Mouse (Mus musculus): Measurements from ENCODE around the gene Trim21. TPM values are rescaled to one million over a fixed set of nuclear protein-coding genes. Genes with fewer than 3 reads are reported as not detected.
A peak's percentile ranks its signal among the peaks of the same experiment; 100 is the strongest.

Gene Trim21
- polyA plus RNA-seq, 1 experiment from 2014 or later: 0.13 TPM

DNA sequence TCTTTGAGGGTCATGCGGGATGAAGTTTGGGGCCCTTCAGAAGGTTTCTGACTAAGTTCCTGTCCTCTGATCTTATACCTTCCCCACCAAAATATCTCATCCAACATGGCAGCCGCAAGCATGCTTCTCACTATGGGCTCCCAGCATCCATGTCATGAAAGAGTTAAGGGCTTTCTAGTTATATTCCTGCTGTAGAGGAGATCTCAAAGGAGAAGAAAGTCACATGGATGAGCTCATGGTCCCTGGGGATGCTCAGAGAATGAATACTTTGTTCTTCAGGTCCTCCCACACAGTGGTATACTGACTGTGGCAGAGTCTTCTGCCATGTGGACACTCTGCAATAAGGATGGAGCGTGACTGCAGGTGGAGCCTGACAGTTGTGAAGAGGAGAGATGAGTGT lies 15.7 kb downstream of the Trim21 start, which contains the start of gene Olfr549:
Olfr549 (plus strand) TSS at position 301 of the 400 bp plus-strand sequence.
- no peaks in the 10 kb centered on the region for H3K27me3 ChIP-seq (ENCODE audit: control insufficient read depth, insufficient read depth, low read length)
- H3K4me3 ChIP-seq (ENCODE audit: low read depth, low read length): no peak within 1 kb of the TSS
- H3K9ac ChIP-seq (ENCODE audit: low read length): no peak within 1 kb of the TSS
- no peak within 1 kb of the TSS for H3K27ac ChIP-seq (ENCODE audit: low read depth, low read length)
- no peaks in the 10 kb centered on the region for H3K4me1 ChIP-seq (ENCODE audit: control insufficient read depth, insufficient read depth, low read length)
- 94% methylated on average over 3 of the region's 3 CpGs for WGBS
- no peaks in the 10 kb centered on the region for H3K36me3 ChIP-seq (ENCODE audit: control insufficient read depth, insufficient read depth, low read length)
- DNase-seq (ENCODE audit: low spot score) (no peak), ATAC-seq (ENCODE audit: insufficient read depth, low FRiP score, low TSS enrichment) (no peak)
- H3K4me2 ChIP-seq (ENCODE audit: low read depth): no peak within 1 kb of the TSS
- H3K9me3 ChIP-seq (ENCODE audit: control insufficient read depth, low read length): no peaks in the 10 kb centered on the region

- no peak overlapping the region for H3K27ac ChIP-seq (ENCODE audit: low read depth, low read length)
- no peak overlapping the region for H3K4me2 ChIP-seq (ENCODE audit: low read depth)
- no peaks in the 10 kb centered on the region for H3K9me3 ChIP-seq (ENCODE audit: control insufficient read depth, low read length)
- no peaks in the 10 kb centered on the region for H3K27me3 ChIP-seq (ENCODE audit: control insufficient read depth, insufficient read depth, low read length)
- H3K36me3 ChIP-seq (ENCODE audit: control insufficient read depth, insufficient read depth, low read length): no peaks in the 10 kb centered on the region
- no peak overlapping the region for H3K4me3 ChIP-seq (ENCODE audit: low read depth, low read length)
- no peaks in the 10 kb centered on the region for H3K4me1 ChIP-seq (ENCODE audit: control insufficient read depth, insufficient read depth, low read length)
- 65% methylated on average over 3 of the region's 3 CpGs for WGBS
- no peak overlapping the region for H3K9ac ChIP-seq (ENCODE audit: low read length)
- ATAC-seq (ENCODE audit: insufficient read depth, low FRiP score, low TSS enrichment) (no peak), DNase-seq (ENCODE audit: low spot score) (no peak)
These were observed 24.0 kb downstream of the Trim21 start for GRCm38 (mm10) chr7:102541251-102541650.

GRCm38 (mm10) chr7:102540596-102540995 lies 24.7 kb downstream of the Trim21 start, which contains the start of gene Olfr548-ps1:
Gene Olfr548-ps1, plus strand, starts transcription at chr7:102540896.
- H3K36me3 ChIP-seq (ENCODE audit: control insufficient read depth, insufficient read depth, low read length): no peaks in the 10 kb centered on the region
- no peak within 1 kb of the TSS for H3K9ac ChIP-seq (ENCODE audit: low read length)
- no peak within 1 kb of the TSS for H3K4me2 ChIP-seq (ENCODE audit: low read depth)
- 83% methylated on average over 2 of the region's 2 CpGs for WGBS
- no peak within 1 kb of the TSS for H3K4me3 ChIP-seq (ENCODE audit: low read depth, low read length)
- DNase-seq (ENCODE audit: low spot score) (no peak), ATAC-seq (ENCODE audit: insufficient read depth, low FRiP score, low TSS enrichment) (no peak)
- no peak within 1 kb of the TSS for H3K27ac ChIP-seq (ENCODE audit: low read depth, low read length)
- no peaks in the 10 kb centered on the region for H3K4me1 ChIP-seq (ENCODE audit: control insufficient read depth, insufficient read depth, low read length)
- H3K27me3 ChIP-seq (ENCODE audit: control insufficient read depth, insufficient read depth, low read length): no peaks in the 10 kb centered on the region
- no peaks in the 10 kb centered on the region for H3K9me3 ChIP-seq (ENCODE audit: control insufficient read depth, low read length)

GRCm38 (mm10) chr7:102534449-102534848 lies 30.8 kb downstream of the Trim21 start, which contains the start of gene Olfr547:
Gene Olfr547, plus strand, starts transcription at chr7:102534749.
- H3K4me3 ChIP-seq (ENCODE audit: low read depth, low read length): no peak within 1 kb of the TSS
- H3K27ac ChIP-seq (ENCODE audit: low read depth, low read length): no peak within 1 kb of the TSS
- H3K36me3 ChIP-seq (ENCODE audit: control insufficient read depth, insufficient read depth, low read length): no peaks in the 10 kb centered on the region
- no peak within 1 kb of the TSS for H3K4me2 ChIP-seq (ENCODE audit: low read depth)
- WGBS: 80% methylated on average over 1 of the region's 1 CpGs
- no peaks in the 10 kb centered on the region for H3K27me3 ChIP-seq (ENCODE audit: control insufficient read depth, insufficient read depth, low read length)
- no peaks in the 10 kb centered on the region for H3K4me1 ChIP-seq (ENCODE audit: control insufficient read depth, insufficient read depth, low read length)
- no peaks in the 10 kb centered on the region for H3K9me3 ChIP-seq (ENCODE audit: control insufficient read depth, low read length)
- no peak for DNase-seq (ENCODE audit: low spot score)
- no peak for ATAC-seq (ENCODE audit: insufficient read depth, low FRiP score, low TSS enrichment)
- no peak within 1 kb of the TSS for H3K9ac ChIP-seq (ENCODE audit: low read length)

DNA sequence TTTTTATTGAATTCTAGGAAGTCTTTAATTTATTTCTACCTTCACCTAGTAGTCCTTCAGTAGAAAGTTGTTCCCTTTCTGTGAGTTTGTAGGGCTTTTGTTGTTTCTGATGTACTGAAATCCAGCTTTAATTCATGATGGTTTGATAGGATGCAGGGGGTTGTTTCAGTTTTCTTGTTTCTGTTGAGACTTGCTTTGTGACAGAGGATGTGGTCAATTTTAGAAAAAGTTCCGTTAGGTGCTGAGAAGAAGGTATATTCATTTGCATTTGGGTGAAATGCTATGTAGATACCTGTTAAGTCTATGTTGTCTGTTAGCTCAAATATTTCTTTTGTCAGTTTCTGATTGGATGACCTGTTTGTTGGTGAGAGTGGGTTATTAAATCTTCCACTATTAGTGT lies 36.2 kb downstream of the Trim21 start:
- no peak overlapping the region for H3K4me3 ChIP-seq (ENCODE audit: low read depth, low read length)
- DNase-seq (ENCODE audit: low spot score) (no peak), ATAC-seq (ENCODE audit: insufficient read depth, low FRiP score, low TSS enrichment) (no peak)
- H3K36me3 ChIP-seq (ENCODE audit: control insufficient read depth, insufficient read depth, low read length): no peaks in the 10 kb centered on the region
- H3K9me3 ChIP-seq (ENCODE audit: control insufficient read depth, low read length): no peaks in the 10 kb centered on the region
- 88% methylated on average over 1 of the region's 1 CpGs for WGBS
- no peak overlapping the region for H3K9ac ChIP-seq (ENCODE audit: low read length)
- no peak overlapping the region for H3K4me2 ChIP-seq (ENCODE audit: low read depth)
- H3K27me3 ChIP-seq (ENCODE audit: control insufficient read depth, insufficient read depth, low read length): no peaks in the 10 kb centered on the region
- no peak overlapping the region for H3K27ac ChIP-seq (ENCODE audit: low read depth, low read length)
- no peaks in the 10 kb centered on the region for H3K4me1 ChIP-seq (ENCODE audit: control insufficient read depth, insufficient read depth, low read length)

GRCm38 (mm10) chr7:102517051-102517335 lies 48.3 kb downstream of the Trim21 start:
- Histone ChIP-seq H3K9ac (ENCODE audit: low read length) (no peak overlapping the region), H3K4me3 (ENCODE audit: low read depth, low read length) (no peak overlapping the region), H3K27me3 (ENCODE audit: control insufficient read depth, insufficient read depth, low read length) (no peaks in the 10 kb centered on the region), H3K36me3 (ENCODE audit: control insufficient read depth, insufficient read depth, low read length) (no peaks in the 10 kb centered on the region), H3K4me1 (ENCODE audit: control insufficient read depth, insufficient read depth, low read length) (0 out of 2 replicates have a peak, but pooled peaks cover 3% of the 10 kb centered on the region), H3K4me2 (ENCODE audit: low read depth) (no peak overlapping the region), H3K27ac (ENCODE audit: low read depth, low read length) (no peak overlapping the region), H3K9me3 (ENCODE audit: control insufficient read depth, low read length) (no peaks in the 10 kb centered on the region)
- ATAC-seq (ENCODE audit: insufficient read depth, low FRiP score, low TSS enrichment) (no peak), DNase-seq (ENCODE audit: low spot score) (no peak)
- 94% methylated on average over 2 of the region's 2 CpGs for WGBS

DNA sequence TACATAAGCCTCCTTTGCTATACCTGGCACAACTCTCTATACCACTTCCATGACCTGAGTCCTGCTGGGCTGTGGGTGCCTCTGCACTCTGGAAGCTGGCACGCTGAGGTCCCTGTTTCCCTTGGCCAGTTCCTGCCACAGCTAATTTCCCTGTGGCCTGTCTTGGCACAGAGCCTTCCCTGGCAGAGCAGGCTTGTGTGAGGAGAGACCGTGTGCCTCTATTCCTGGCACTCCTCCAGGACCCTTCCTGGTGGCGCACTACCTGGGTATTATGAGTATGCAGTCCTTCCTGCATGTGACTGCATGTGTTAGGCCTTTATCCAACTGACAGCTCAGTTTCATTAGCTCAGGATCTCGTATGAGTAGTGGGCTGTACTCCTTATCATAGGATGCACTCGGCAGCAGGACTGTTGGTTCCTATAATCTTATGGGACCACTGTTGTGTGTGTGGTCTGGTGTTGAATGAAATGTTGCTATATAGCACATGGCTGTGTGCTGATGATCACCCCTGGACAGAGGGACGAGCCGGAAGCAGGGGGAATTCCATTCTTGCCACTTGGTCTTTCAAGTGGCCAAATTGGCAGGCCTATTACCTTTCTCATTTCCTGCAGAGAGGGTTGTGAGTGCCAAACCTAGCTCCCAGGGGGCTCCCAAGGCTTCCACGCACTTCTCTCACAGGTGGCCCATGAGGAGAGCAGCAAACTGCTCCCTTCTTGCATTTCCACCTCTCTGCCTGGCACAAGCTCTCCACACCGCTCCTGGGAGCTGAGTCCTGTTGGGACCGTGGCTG lies 48.8 kb downstream of the Trim21 start:
- H3K36me3 ChIP-seq (ENCODE audit: control insufficient read depth, insufficient read depth, low read length): no peaks in the 10 kb centered on the region
- 82% methylated on average over 10 of the region's 10 CpGs for WGBS
- 0 out of 2 replicates have a peak, but pooled peaks cover 3% of the 10 kb centered on the region for H3K4me1 ChIP-seq (ENCODE audit: control insufficient read depth, insufficient read depth, low read length)
- DNase-seq (ENCODE audit: low spot score) (no peak), ATAC-seq (ENCODE audit: insufficient read depth, low FRiP score, low TSS enrichment) (no peak)
- no peak overlapping the region for H3K4me2 ChIP-seq (ENCODE audit: low read depth)
- H3K9ac ChIP-seq (ENCODE audit: low read length): no peak overlapping the region
- H3K9me3 ChIP-seq (ENCODE audit: control insufficient read depth, low read length): no peaks in the 10 kb centered on the region
- H3K27me3 ChIP-seq (ENCODE audit: control insufficient read depth, insufficient read depth, low read length): no peaks in the 10 kb centered on the region
- no peak overlapping the region for H3K27ac ChIP-seq (ENCODE audit: low read depth, low read length)
- H3K4me3 ChIP-seq (ENCODE audit: low read depth, low read length): no peak overlapping the region

GRCm38 (mm10) chr7:102514144-102514543 lies 51.1 kb downstream of the Trim21 start:
- Histone ChIP-seq H3K9me3 (ENCODE audit: control insufficient read depth, low read length) (no peaks in the 10 kb centered on the region), H3K9ac (ENCODE audit: low read length) (no peak overlapping the region), H3K4me2 (ENCODE audit: low read depth) (no peak overlapping the region), H3K27me3 (ENCODE audit: control insufficient read depth, insufficient read depth, low read length) (no peaks in the 10 kb centered on the region), H3K4me3 (ENCODE audit: low read depth, low read length) (no peak overlapping the region), H3K36me3 (ENCODE audit: control insufficient read depth, insufficient read depth, low read length) (no peaks in the 10 kb centered on the region), H3K27ac (ENCODE audit: low read depth, low read length) (no peak overlapping the region), H3K4me1 (ENCODE audit: control insufficient read depth, insufficient read depth, low read length) (0 out of 2 replicates have a peak, but pooled peaks cover 3% of the 10 kb centered on the region)
- DNase-seq (ENCODE audit: low spot score) (no peak), ATAC-seq (ENCODE audit: insufficient read depth, low FRiP score, low TSS enrichment) (no peak)
- 71% methylated on average over 4 of the region's 4 CpGs for WGBS

DNA sequence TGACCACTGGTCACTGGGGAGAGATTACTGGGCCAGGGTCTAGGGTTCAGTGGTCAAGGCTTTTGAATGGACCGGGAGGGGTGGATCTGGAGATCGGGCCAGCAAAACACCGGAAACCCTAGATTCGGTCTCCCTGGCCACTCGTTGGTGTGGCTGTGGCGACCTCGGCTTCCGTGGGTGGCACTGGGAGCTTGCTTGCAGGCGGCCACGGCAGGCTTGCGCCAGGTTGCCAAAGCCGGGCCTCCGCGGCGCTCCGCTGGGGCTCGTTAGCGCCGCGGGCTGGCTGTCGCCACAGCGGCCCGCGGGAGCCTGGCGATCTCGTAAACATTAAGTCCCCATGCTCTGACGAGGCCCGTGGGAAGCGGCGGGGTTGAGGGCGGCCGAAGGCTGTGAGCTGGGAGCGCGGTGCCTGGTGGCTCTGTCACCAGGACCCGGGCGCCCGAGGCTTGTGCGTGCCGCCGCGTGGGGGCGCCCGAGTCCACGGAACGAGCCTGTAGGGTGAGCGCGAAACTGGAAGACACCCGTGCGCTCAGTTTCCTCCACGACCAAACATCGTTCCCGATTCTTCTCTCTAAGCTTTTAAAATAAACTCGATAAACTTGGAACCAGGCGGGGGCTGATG lies 52.4 kb downstream of the Trim21 start:
- peak; percentile 93 for DNase-seq (ENCODE audit: low spot score)
- Histone ChIP-seq H3K36me3 (ENCODE audit: control insufficient read depth, insufficient read depth, low read length) (no peaks in the 10 kb centered on the region), H3K4me1 (ENCODE audit: control insufficient read depth, insufficient read depth, low read length) (0 out of 2 replicates have a peak, but pooled peaks cover 3% of the 10 kb centered on the region), H3K27ac (ENCODE audit: low read depth, low read length) (no peak overlapping the region), H3K9me3 (ENCODE audit: control insufficient read depth, low read length) (no peaks in the 10 kb centered on the region), H3K9ac (ENCODE audit: low read length) (peak overlapping the region; percentile 70), H3K4me2 (ENCODE audit: low read depth) (peak overlapping the region; percentile 77), H3K27me3 (ENCODE audit: control insufficient read depth, insufficient read depth, low read length) (no peaks in the 10 kb centered on the region), H3K4me3 (ENCODE audit: low read depth, low read length) (peak overlapping the region; percentile 38)
- WGBS: 1% methylated on average over 52 of the region's 54 CpGs
- peak; percentile 96 for ATAC-seq (ENCODE audit: insufficient read depth, low FRiP score, low TSS enrichment)
